Mouse (Mus musculus): ENCODE data around the gene Crtac1.

DNA sequence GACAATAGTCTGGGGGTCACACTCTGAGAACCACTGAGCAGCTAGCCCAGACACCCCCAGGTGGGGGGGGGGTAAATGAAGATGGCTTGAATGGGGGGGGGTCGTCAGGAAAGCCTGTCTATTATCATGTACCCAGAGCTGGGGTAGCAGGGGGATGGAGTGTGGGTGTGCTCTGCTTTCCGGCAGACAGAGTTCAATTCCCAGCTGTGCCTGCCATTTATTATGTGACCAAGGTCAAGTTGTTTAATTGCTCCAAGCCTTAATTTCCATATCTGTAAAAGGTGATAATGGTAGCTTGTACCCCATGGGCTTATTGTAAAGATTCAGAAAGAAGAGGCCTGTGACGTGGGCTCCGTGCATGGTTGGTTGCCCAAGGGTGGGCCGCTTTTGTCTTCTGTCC is 109.6 kb downstream of the Crtac1 start:
- no peak for TF ChIP-seq MAFK (IDR thresholded peaks at IDR 0.05; ENCODE audit: insufficient read depth, low read depth, low read length)
- TF ChIP-seq HCFC1 (IDR thresholded peaks at IDR 0.05; ENCODE audit: borderline replicate concordance, insufficient read depth, low read length), result no peak
- TF ChIP-seq CHD2 (IDR thresholded peaks at IDR 0.05; ENCODE audit: low read depth, low read length), result no peak
- TF ChIP-seq ZC3H11A (IDR thresholded peaks at IDR 0.05; ENCODE audit: borderline replicate concordance, low read depth, low read length), result no peak

Data from ES-E14 (cell line).